Mouse (Mus musculus) neutrophil, adult 59 days (primary cell): ENCODE measurements around the gene Dohh. TPM values are rescaled to one million over a fixed set of nuclear protein-coding genes. Genes with fewer than 3 reads are reported as not detected.

Experiments used
- total RNA-seq, 2 experiments: library from RNA; stranded (reverse); gene quantifications; 1 replicate in 1 of 2; 2 replicates in 1 of 2; pipeline ENCODE4 v1.2.4; 2023

The Dohh gene
- 10 to 100 TPM; 16.9 to 19.6 TPM for total RNA-seq

GRCm38 (mm10) chr10:81383802-81384604, at the start of gene Dohh, which contains the start of gene Gm48551:
Gene Dohh (plus strand): TSS chr10:81384428.
Gene Gm48551 (plus strand): TSS chr10:81384466.

GRCm38 (mm10) chr10:81342686-81343505, 41.3 kb upstream of the Dohh start, which contains the start of gene Gipc3:
Gene Gipc3 (minus strand): TSS chr10:81343266.

DNA sequence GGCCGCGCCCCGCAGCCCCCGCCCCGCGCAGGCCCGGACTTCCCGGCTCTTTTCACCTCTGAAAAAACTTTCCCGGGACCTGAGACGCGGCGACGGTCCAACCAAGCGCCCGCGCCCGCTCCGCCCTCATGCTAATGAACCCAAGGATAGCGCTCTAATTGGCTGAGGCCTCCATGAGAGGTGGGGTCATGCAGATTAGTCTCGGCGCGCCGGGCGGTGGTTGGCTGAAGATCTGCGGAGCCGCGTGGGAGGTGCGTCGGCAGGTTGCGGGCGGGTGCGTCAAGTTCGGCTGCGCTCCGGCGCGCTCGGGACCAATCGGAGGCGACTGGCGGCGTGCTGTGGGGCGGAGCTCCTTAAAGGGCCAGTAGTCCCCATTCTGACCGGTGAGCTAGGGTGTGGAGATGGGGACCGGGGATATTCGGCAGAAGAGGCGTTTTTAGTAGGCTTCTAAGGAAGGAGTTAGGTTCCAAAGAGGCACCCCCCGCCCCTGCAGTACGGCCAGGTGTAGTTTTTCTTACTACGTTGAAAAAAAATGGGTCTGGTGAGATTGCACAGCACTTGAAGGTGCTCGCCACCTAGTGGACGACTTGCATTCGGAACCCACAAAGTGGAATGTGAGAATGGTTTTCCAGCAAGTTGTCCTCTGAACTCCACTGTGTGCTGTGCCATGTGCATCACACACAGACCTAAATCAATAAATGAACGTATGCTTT, 33.7 kb upstream of the Dohh start, which contains the start of gene Hmg20b:
Hmg20b (minus strand) TSS at position 130 of the 713 bp plus-strand sequence.

GRCm38 (mm10) chr10:81356991-81357844, 27.0 kb upstream of the Dohh start, which contains the start of gene Mfsd12:
Gene Mfsd12 (plus strand): TSS chr10:81357491.

GRCm38 (mm10) chr10:81365672-81366476, 18.4 kb upstream of the Dohh start, which contains the start of gene 4930404N11Rik:
Gene 4930404N11Rik (minus strand): TSS chr10:81365816.

GRCm38 (mm10) chr10:81377793-81378552, 6.3 kb upstream of the Dohh start, which contains the start of gene Fzr1:
Gene Fzr1 (minus strand): TSS chr10:81378516.

DNA sequence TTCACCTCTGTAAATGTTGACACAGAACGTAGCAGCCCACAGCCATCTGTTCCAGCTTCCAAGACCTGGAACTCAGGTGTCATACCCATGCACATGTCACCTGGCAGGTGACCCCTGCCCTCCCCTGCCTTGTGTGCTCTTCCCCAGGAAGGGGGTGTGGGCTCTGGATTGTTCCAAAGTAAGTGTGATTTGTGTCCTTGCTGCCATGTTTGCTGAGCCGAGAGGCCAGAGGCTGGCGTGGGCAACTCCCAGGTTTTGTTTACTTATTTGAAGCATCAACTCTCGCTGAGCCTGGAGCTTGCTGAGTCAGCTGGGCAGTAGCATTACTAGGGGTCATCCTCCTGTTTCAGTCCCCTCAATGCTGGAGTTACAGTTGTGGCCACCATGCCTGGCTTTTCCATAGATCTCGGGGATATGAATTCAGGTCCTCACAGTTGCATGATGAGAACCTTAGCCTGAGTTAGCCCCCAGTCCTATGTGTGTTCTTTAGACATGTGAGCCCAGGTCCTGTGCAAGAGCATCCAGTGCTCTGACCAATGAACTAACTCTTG, 4.4 kb downstream of the Dohh start, which contains the start of gene Gm48552:
Gm48552 (plus strand) TSS at position 501 of the 551 bp plus-strand sequence.

GRCm38 (mm10) chr10:81392781-81393185, 8.6 kb downstream of the Dohh start, which contains the start of gene Smim24:
Gene Smim24 (plus strand): TSS chr10:81393051.

Other genes starting within 250 kb of the Dohh start
- 10 to 100 TPM; 60.7 to 67.8 TPM for gene Zbtb7a, start 249.2 kb upstream of the Dohh start, total RNA-seq
- gene Pias4, start 216.5 kb upstream of the Dohh start, total RNA-seq, result 10 to 100 TPM; 27.4 to 29.6 TPM
- 100 to 1,000 TPM; 738 to 811 TPM for gene Eef2, start 207.8 kb upstream of the Dohh start, total RNA-seq
- 10 to 100 TPM; 26.7 to 27.9 TPM for gene Dapk3, start 201.4 kb upstream of the Dohh start, total RNA-seq
- not detected for gene 4930442H23Rik, start 200.6 kb upstream of the Dohh start, total RNA-seq
- gene Nmrk2, start 182.4 kb upstream of the Dohh start, total RNA-seq, result not detected
- gene Atcay, start 153.6 kb upstream of the Dohh start, total RNA-seq, result not detected
- gene Zfr2, start 151.3 kb upstream of the Dohh start, total RNA-seq, result 1 to 10 TPM in 1 of 2 experiments, under 1 TPM in 1; 0.24 to 1.1 TPM
- gene Matk, start 131.5 kb upstream of the Dohh start, total RNA-seq, result 10 to 100 TPM in 1 of 2 experiments, 1 to 10 TPM in 1; 5.1 to 10.3 TPM
- 10 to 100 TPM; 33.8 to 41.6 TPM for gene Mrpl54, start 117.5 kb upstream of the Dohh start, total RNA-seq
- gene Apba3, start 117.5 kb upstream of the Dohh start, total RNA-seq, result 10 to 100 TPM; 26.1 to 28.4 TPM
- gene Tjp3, start 92.8 kb upstream of the Dohh start, total RNA-seq, result 1 to 10 TPM; 5.1 to 5.4 TPM
- gene Pip5k1c, start 91.5 kb upstream of the Dohh start, total RNA-seq, result 10 to 100 TPM; 92.2 TPM
- 10 to 100 TPM; 25.0 to 30.3 TPM for gene Cactin, start 63.3 kb upstream of the Dohh start, total RNA-seq
- under 1 TPM; 0.49 to 0.58 TPM for gene Tbxa2r, start 55.7 kb upstream of the Dohh start, total RNA-seq
- not detected for gene Gipc3, start 41.2 kb upstream of the Dohh start, total RNA-seq
- 10 to 100 TPM; 41.7 to 57.4 TPM for gene Hmg20b, start 33.9 kb upstream of the Dohh start, total RNA-seq
- 10 to 100 TPM; 16.0 to 20.4 TPM for gene Mfsd12, start 26.9 kb upstream of the Dohh start, total RNA-seq
- 1 to 10 TPM; 4.5 to 5.1 TPM for gene 4930404N11Rik, start 18.6 kb upstream of the Dohh start, total RNA-seq
- gene Fzr1, start 5.9 kb upstream of the Dohh start, total RNA-seq, result 10 to 100 TPM; 49.9 to 55.8 TPM
- 1 to 10 TPM in 1 of 2 experiments, under 1 TPM in 1; 0.35 to 1.0 TPM for gene Gm48551, start within 50 bp of the Dohh start, total RNA-seq
- not detected for gene Gm48552, start 4.6 kb downstream of the Dohh start, total RNA-seq
- 1 to 10 TPM; 5.6 to 9.3 TPM for gene Smim24, start 8.6 kb downstream of the Dohh start, total RNA-seq
- gene Nfic, start 71.2 kb downstream of the Dohh start, total RNA-seq, result 10 to 100 TPM; 59.7 to 65.2 TPM
- under 1 TPM in 1 of 2 experiments, not detected in 1; 0.46 TPM for gene Celf5, start 98.3 kb downstream of the Dohh start, total RNA-seq
- gene Ncln, start 112.0 kb downstream of the Dohh start, total RNA-seq, result 100 to 1,000 TPM; 112 to 133 TPM
- 10 to 100 TPM; 68.9 to 87.5 TPM for gene S1pr4, start 115.7 kb downstream of the Dohh start, total RNA-seq
- gene Gna15, start 139.8 kb downstream of the Dohh start, total RNA-seq, result 10 to 100 TPM; 36.8 to 37.6 TPM
- gene Gna11, start 160.8 kb downstream of the Dohh start, total RNA-seq, result 10 to 100 TPM in 1 of 2 experiments, 1 to 10 TPM in 1; 9.7 to 13.9 TPM
- 100 to 1,000 TPM; 319 to 329 TPM for gene Aes, start 175.1 kb downstream of the Dohh start, total RNA-seq
- 1 to 10 TPM; 1.1 to 1.9 TPM for gene Tle2, start 190.1 kb downstream of the Dohh start, total RNA-seq
- 1 to 10 TPM; 3.0 to 4.4 TPM for gene Tle6, start 216.6 kb downstream of the Dohh start, total RNA-seq
- gene BC025920, start 221.8 kb downstream of the Dohh start, total RNA-seq, result 1 to 10 TPM; 1.0 to 1.3 TPM
- gene Sirt6, start 243.4 kb downstream of the Dohh start, total RNA-seq, result 10 to 100 TPM; 13.2 to 14.2 TPM
- 1 to 10 TPM; 1.1 to 1.6 TPM for gene Ankrd24, start 244.1 kb downstream of the Dohh start, total RNA-seq